Mouse (Mus musculus): ENCODE data around the gene Krt24. TPM values are rescaled to one million over a fixed set of nuclear protein-coding genes. Genes with fewer than 3 reads are reported as not detected.

The Krt24 gene
- polyA plus RNA-seq, 1 experiment from 2014 or later: not detected

DNA sequence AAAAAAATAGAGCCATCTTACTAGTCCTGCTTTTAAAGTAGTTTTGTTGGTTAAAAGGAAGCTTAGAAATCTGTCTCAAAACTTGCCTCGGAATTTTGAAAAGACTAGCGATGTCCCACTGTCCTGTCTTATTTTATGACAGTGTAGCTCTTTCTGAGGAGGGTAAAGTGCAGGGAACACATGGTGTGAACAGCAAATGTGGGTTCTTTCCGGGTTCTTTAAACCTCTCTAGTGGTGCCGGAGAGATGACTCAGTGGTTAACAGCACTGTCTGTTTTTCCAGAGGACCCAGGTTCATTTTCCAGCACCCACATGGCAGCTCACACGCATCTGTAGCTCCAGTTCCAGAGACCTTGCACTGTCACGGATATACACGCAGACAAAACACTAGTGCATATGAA is 15.9 kb downstream of the Krt24 start:
- WGBS: 77% methylated on average over 7 of the region's 7 CpGs
- Histone ChIP-seq H3K36me3 (ENCODE audit: control insufficient read depth, insufficient read depth, low read length) (no peaks in the 10 kb centered on the region), H3K27me3 (ENCODE audit: control insufficient read depth, insufficient read depth, low read length) (no peaks in the 10 kb centered on the region), H3K4me1 (ENCODE audit: control insufficient read depth, insufficient read depth, low read length) (no peaks in the 10 kb centered on the region), H3K4me2 (ENCODE audit: low read depth, low read length) (no peak overlapping the region), H3K27ac (ENCODE audit: low read depth, low read length) (no peak overlapping the region), H3K9me3 (ENCODE audit: control insufficient read depth, low read length) (no peaks in the 10 kb centered on the region), H3K4me3 (ENCODE audit: low read depth, low read length) (no peak overlapping the region), H3K9ac (replicated peaks; ENCODE audit: low read depth, low read length) (no peak overlapping the region)
- ATAC-seq (ENCODE audit: low read depth): no peak

DNA sequence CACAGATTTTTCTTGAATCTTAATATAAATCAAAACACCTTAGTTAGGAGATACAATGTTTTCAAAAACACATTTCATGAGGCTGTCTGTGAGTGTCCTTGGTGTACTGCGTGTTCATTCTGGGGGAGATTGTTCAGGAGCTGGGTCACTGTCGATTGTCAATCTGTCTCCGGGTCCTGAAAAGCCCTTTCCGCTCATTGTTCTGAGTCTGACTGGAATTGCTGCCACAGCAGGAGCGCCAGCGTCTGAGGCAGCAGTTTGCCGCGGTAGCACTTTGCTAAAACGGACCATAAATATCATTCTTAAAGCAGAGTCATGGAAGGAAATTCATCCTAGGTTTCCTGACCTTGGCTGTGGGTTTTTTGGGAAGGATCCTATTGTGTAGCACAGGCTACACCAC is 19.3 kb downstream of the Krt24 start:
- Histone ChIP-seq H3K9me3 (ENCODE audit: control insufficient read depth, low read length) (no peaks in the 10 kb centered on the region), H3K4me3 (ENCODE audit: low read depth, low read length) (no peak overlapping the region), H3K27ac (ENCODE audit: low read depth, low read length) (peak overlapping the region; percentile 4; the same call in 1 of the 2 replicates), H3K27me3 (ENCODE audit: control insufficient read depth, insufficient read depth, low read length) (no peaks in the 10 kb centered on the region), H3K9ac (replicated peaks; ENCODE audit: low read depth, low read length) (no peak overlapping the region), H3K36me3 (ENCODE audit: control insufficient read depth, insufficient read depth, low read length) (no peaks in the 10 kb centered on the region), H3K4me1 (ENCODE audit: control insufficient read depth, insufficient read depth, low read length) (no peaks in the 10 kb centered on the region), H3K4me2 (ENCODE audit: low read depth, low read length) (no peak overlapping the region)
- ATAC-seq (ENCODE audit: low read depth): no peak
- 9% methylated on average over 9 of the region's 9 CpGs for WGBS

DNA sequence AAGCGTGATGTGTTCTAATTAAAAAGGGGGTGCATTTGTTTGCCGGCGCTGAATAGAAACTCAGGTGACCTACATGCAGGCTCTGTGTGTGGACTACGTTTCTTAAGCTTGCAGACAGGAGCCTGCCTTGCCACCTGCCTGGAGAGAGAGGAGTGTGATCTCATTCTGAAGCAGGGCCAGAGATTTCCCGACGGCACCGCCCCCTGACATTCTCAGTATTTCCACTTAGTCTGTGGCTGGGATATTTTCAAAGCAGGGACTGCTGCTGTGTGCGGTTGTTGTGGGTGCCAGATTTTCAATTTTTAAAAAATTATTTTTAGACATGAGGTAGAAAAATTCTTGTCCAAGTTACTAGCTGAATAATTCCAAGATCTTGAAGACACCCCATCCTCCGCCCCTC is 19.8 kb downstream of the Krt24 start:
- H3K4me3 ChIP-seq (ENCODE audit: low read depth, low read length): no peak overlapping the region
- H3K36me3 ChIP-seq (ENCODE audit: control insufficient read depth, insufficient read depth, low read length): no peaks in the 10 kb centered on the region
- no peak overlapping the region for H3K4me2 ChIP-seq (ENCODE audit: low read depth, low read length)
- WGBS: 74% methylated on average over 9 of the region's 9 CpGs
- H3K27me3 ChIP-seq (ENCODE audit: control insufficient read depth, insufficient read depth, low read length): no peaks in the 10 kb centered on the region
- peak overlapping the region; percentile 4; the same call in 1 of the 2 replicates for H3K27ac ChIP-seq (ENCODE audit: low read depth, low read length)
- H3K4me1 ChIP-seq (ENCODE audit: control insufficient read depth, insufficient read depth, low read length): no peaks in the 10 kb centered on the region
- H3K9ac ChIP-seq (replicated peaks; ENCODE audit: low read depth, low read length): no peak overlapping the region
- no peaks in the 10 kb centered on the region for H3K9me3 ChIP-seq (ENCODE audit: control insufficient read depth, low read length)
- ATAC-seq (ENCODE audit: low read depth): no peak

- H3K27me3 ChIP-seq (ENCODE audit: control insufficient read depth, insufficient read depth, low read length): no peaks in the 10 kb centered on the region
- no peak overlapping the region for H3K4me2 ChIP-seq (ENCODE audit: low read depth, low read length)
- H3K27ac ChIP-seq (ENCODE audit: low read depth, low read length): no peak overlapping the region
- no peak overlapping the region for H3K9ac ChIP-seq (replicated peaks; ENCODE audit: low read depth, low read length)
- WGBS: 76% methylated on average over 4 of the region's 4 CpGs
- ATAC-seq (ENCODE audit: low read depth): no peak
- H3K36me3 ChIP-seq (ENCODE audit: control insufficient read depth, insufficient read depth, low read length): no peaks in the 10 kb centered on the region
- no peaks in the 10 kb centered on the region for H3K4me1 ChIP-seq (ENCODE audit: control insufficient read depth, insufficient read depth, low read length)
- H3K9me3 ChIP-seq (ENCODE audit: control insufficient read depth, low read length): no peaks in the 10 kb centered on the region
- no peak overlapping the region for H3K4me3 ChIP-seq (ENCODE audit: low read depth, low read length)
These were observed 28.8 kb downstream of the Krt24 start for GRCm38 (mm10) chr11:99256213-99256612.

GRCm38 (mm10) chr11:99255316-99255715 is 29.7 kb downstream of the Krt24 start:
- H3K36me3 ChIP-seq (ENCODE audit: control insufficient read depth, insufficient read depth, low read length): no peaks in the 10 kb centered on the region
- no peak overlapping the region for H3K27ac ChIP-seq (ENCODE audit: low read depth, low read length)
- H3K9me3 ChIP-seq (ENCODE audit: control insufficient read depth, low read length): no peaks in the 10 kb centered on the region
- no peak for ATAC-seq (ENCODE audit: low read depth)
- 94% methylated on average over 8 of the region's 8 CpGs for WGBS
- no peak overlapping the region for H3K4me3 ChIP-seq (ENCODE audit: low read depth, low read length)
- no peak overlapping the region for H3K9ac ChIP-seq (replicated peaks; ENCODE audit: low read depth, low read length)
- H3K4me2 ChIP-seq (ENCODE audit: low read depth, low read length): no peak overlapping the region
- H3K4me1 ChIP-seq (ENCODE audit: control insufficient read depth, insufficient read depth, low read length): no peaks in the 10 kb centered on the region
- H3K27me3 ChIP-seq (ENCODE audit: control insufficient read depth, insufficient read depth, low read length): no peaks in the 10 kb centered on the region

DNA sequence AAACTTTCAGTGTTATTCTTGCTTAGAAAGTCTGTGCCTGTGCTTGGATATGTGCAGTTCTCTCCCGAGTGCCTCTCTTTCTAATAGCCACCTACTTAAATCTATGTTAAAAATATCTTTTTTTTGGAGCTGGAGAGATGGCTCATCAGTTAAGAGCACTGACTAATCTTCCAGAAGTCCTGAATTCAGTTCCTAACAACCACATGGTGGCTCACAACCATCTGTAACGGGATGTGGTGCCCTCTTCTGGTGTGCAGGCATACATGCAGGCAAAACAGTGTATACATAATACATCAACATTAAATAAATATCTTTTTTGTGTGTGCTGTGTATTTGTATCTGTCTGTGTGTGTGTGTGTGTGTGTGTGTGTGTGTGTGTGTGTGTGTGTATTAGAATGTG is 31.2 kb downstream of the Krt24 start:
- Histone ChIP-seq H3K4me3 (ENCODE audit: low read depth, low read length) (no peak overlapping the region), H3K27ac (ENCODE audit: low read depth, low read length) (no peak overlapping the region), H3K9ac (replicated peaks; ENCODE audit: low read depth, low read length) (no peak overlapping the region), H3K27me3 (ENCODE audit: control insufficient read depth, insufficient read depth, low read length) (no peaks in the 10 kb centered on the region), H3K4me1 (ENCODE audit: control insufficient read depth, insufficient read depth, low read length) (no peaks in the 10 kb centered on the region), H3K4me2 (ENCODE audit: low read depth, low read length) (no peak overlapping the region), H3K9me3 (ENCODE audit: control insufficient read depth, low read length) (no peaks in the 10 kb centered on the region), H3K36me3 (ENCODE audit: control insufficient read depth, insufficient read depth, low read length) (no peaks in the 10 kb centered on the region)
- ATAC-seq (ENCODE audit: low read depth): no peak
- WGBS: 57% methylated on average over 2 of the region's 2 CpGs

DNA sequence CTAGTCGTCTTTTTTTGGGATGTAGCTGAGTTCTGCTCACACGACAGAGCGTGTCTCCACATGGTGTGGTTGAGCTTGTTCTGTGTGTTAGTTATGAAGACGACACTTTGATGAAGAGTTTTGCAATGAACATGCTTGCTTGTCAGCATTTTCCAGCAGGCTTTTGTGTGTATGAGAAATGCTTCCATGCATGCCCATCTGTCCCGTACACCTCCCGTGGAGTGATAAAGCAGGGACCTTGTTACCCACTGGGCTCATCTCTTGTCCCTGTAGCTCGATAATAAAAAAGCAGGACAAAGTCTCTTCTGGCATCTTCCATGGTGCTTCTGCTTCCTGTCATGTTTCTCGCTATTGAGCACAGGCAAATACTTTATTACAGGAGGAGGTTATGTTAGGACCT is 32.4 kb downstream of the Krt24 start:
- no peak for ATAC-seq (ENCODE audit: low read depth)
- H3K4me3 ChIP-seq (ENCODE audit: low read depth, low read length): no peak overlapping the region

GRCm38 (mm10) chr11:99250666-99251065 is 34.4 kb downstream of the Krt24 start:
- H3K4me3 ChIP-seq (ENCODE audit: low read depth, low read length): no peak overlapping the region
- H3K4me2 ChIP-seq (ENCODE audit: low read depth, low read length): no peak overlapping the region
- ATAC-seq (ENCODE audit: low read depth): no peak
- H3K9ac ChIP-seq (replicated peaks; ENCODE audit: low read depth, low read length): no peak overlapping the region
- WGBS: 76% methylated on average over 3 of the region's 3 CpGs
- no peaks in the 10 kb centered on the region for H3K27me3 ChIP-seq (ENCODE audit: control insufficient read depth, insufficient read depth, low read length)
- no peaks in the 10 kb centered on the region for H3K4me1 ChIP-seq (ENCODE audit: control insufficient read depth, insufficient read depth, low read length)
- no peak overlapping the region for H3K27ac ChIP-seq (ENCODE audit: low read depth, low read length)
- H3K36me3 ChIP-seq (ENCODE audit: control insufficient read depth, insufficient read depth, low read length): no peaks in the 10 kb centered on the region
- H3K9me3 ChIP-seq (ENCODE audit: control insufficient read depth, low read length): no peaks in the 10 kb centered on the region

More for the DNA sequence above, 32.4 kb downstream of the Krt24 start:
- no peaks in the 10 kb centered on the region for H3K36me3 ChIP-seq (ENCODE audit: control insufficient read depth, insufficient read depth, low read length)
- no peak overlapping the region for H3K4me2 ChIP-seq (ENCODE audit: low read depth, low read length)
- H3K9ac ChIP-seq (replicated peaks; ENCODE audit: low read depth, low read length): no peak overlapping the region
- no peaks in the 10 kb centered on the region for H3K27me3 ChIP-seq (ENCODE audit: control insufficient read depth, insufficient read depth, low read length)
- H3K4me1 ChIP-seq (ENCODE audit: control insufficient read depth, insufficient read depth, low read length): no peaks in the 10 kb centered on the region
- H3K9me3 ChIP-seq (ENCODE audit: control insufficient read depth, low read length): no peaks in the 10 kb centered on the region
- 56% methylated on average over 8 of the region's 8 CpGs for WGBS
- no peak overlapping the region for H3K27ac ChIP-seq (ENCODE audit: low read depth, low read length)

- no peaks in the 10 kb centered on the region for H3K9me3 ChIP-seq (ENCODE audit: control insufficient read depth, low read length)
- ATAC-seq (ENCODE audit: low read depth): no peak
- H3K4me2 ChIP-seq (ENCODE audit: low read depth, low read length): no peak overlapping the region
- H3K27me3 ChIP-seq (ENCODE audit: control insufficient read depth, insufficient read depth, low read length): no peaks in the 10 kb centered on the region
- no peaks in the 10 kb centered on the region for H3K36me3 ChIP-seq (ENCODE audit: control insufficient read depth, insufficient read depth, low read length)
- H3K4me3 ChIP-seq (ENCODE audit: low read depth, low read length): no peak overlapping the region
- WGBS: 66% methylated on average over 5 of the region's 5 CpGs
- no peak overlapping the region for H3K9ac ChIP-seq (replicated peaks; ENCODE audit: low read depth, low read length)
- no peak overlapping the region for H3K27ac ChIP-seq (ENCODE audit: low read depth, low read length)
- H3K4me1 ChIP-seq (ENCODE audit: control insufficient read depth, insufficient read depth, low read length): no peaks in the 10 kb centered on the region
These were observed 34.8 kb downstream of the Krt24 start for GRCm38 (mm10) chr11:99250241-99250640.

DNA sequence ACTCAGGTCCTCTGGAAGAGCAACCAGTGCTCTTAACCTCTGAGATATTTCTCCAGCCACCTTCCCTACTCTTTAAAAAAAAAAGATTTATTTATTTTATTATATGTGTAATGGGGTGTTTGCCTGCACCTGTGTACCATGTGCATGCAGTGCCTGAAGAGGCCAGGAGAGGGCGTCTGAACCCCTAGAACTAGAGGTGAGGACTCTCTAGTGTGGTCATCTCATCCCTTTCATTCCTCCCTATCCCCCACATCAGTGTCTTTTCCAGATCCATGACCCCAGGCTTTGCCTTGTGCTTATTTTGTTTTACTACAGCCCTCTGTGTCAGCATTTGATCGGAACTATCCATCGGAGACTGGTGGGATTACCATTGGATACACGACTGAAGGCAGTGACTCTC is 35.9 kb downstream of the Krt24 start:
- 63% methylated on average over 4 of the region's 4 CpGs for WGBS
- Histone ChIP-seq H3K4me3 (ENCODE audit: low read depth, low read length) (no peak overlapping the region), H3K9ac (replicated peaks; ENCODE audit: low read depth, low read length) (no peak overlapping the region), H3K27ac (ENCODE audit: low read depth, low read length) (no peak overlapping the region), H3K4me1 (ENCODE audit: control insufficient read depth, insufficient read depth, low read length) (no peaks in the 10 kb centered on the region), H3K4me2 (ENCODE audit: low read depth, low read length) (no peak overlapping the region), H3K9me3 (ENCODE audit: control insufficient read depth, low read length) (no peaks in the 10 kb centered on the region), H3K27me3 (ENCODE audit: control insufficient read depth, insufficient read depth, low read length) (no peaks in the 10 kb centered on the region), H3K36me3 (ENCODE audit: control insufficient read depth, insufficient read depth, low read length) (no peaks in the 10 kb centered on the region)
- ATAC-seq (ENCODE audit: low read depth): no peak
